Mouse (Mus musculus): ENCODE data around the gene AW209491.

The AW209491 gene

DNA sequence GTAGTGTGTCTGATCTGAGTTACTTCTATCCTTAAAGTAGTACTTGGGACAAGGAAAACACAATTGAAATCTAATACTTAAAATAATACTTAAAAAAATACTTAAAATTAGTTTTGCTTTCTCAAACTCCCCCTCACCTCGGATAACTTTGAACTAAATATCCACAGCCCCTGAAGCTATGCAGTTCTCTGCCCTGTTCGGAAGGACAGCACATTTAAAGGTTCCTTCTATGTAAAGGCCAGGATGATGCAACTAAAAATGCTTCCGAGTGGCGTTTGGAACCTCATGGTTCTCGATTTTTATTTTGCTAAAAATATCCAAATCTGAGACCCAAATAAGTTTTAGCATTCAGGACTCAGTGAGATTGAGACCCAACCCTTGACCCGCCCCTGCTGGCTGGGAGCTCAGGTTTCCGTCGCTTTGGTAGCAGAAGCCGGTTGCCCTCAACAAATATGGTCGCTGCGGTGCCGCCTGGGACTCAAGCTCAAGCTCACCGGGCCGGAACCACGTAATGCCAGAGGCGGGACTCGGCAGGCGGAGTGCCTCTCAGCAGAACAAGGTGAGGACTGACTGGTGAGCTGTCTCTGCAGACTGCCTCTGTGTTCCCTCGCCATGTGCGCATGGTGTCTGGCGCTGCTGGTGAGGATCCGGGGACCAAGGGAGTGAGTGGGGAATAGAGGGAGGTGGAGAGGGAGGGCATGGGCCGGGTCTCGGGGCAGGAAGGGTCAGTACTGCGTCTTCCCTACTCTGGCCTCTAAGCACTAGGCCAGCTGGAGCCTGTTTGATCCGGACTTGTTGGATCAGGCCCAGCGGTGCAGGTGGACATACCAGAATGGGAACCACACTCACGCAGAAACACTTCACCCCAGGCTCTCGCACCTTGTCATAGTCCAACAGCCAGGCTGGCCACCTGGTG, at the start of gene AW209491:
Gene AW209491 (plus strand): TSS at position 429 of the 916 bp plus-strand sequence.
- in situ Hi-C loops (cut with MseI, MboI), result no loop called here

DNA sequence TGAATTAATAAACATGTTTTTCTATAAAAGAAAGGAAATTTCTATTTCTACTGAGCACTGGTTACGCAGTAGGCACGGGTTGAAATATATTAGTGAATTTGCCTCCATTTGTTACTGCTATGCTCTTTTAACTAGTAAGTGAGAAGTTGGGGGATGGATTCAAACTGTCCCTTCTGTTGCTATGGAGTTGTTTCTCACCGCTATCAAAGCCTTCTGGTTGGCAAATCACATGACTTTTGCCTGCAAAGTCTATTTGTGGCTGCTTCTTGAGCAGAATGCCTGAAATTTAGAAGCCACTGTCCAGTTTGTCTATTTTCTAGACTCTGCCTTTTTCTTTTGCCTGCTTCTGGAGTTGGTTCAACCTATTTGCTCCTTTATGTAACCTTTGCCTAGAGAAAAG, 49.6 kb upstream of the AW209491 start:
- in situ Hi-C loops (cut with MseI, MboI), result no loop called here

DNA sequence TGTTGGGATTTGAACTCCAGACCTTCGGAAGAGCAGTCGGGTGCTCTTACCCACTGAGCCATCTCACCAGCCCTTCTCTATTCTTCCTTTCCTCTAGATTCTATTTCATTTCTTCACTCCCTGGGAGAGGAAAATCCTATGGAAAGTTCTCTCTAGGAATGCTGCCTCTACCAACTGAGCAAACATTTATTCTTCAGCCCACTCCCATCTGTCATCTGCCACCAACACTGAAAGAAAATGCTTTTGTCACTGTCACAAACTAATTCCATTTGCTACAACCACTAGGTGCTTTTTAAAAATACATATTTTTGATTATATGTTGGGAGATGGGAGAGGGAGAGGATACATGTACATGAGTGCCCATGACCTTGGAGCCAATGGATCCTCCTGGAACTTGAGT, 27.2 kb upstream of the AW209491 start:
- in situ Hi-C loops (cut with MseI, MboI), result no loop called here

- in situ Hi-C loops (cut with MseI, MboI), result no loop called here
Measured at GRCm38 (mm10) chr13:14607616-14608015, 22.3 kb upstream of the AW209491 start.

DNA sequence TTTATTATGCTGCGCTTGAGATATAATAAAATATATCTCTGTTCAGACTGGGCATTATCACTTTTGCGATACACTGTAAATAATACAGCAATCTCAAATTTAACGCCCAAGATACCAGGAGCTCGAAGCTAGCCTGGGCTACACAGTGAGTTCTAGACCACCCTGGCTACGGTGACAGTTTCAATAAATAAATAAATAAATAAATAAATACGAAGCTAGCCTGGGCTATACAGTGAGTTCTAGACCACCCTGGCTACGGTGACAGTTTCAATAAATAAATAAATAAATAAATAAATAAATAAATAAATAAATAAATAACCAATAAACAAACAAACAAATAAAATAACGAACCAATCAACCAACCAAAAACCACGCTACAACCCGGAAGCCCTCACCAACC, 17.5 kb upstream of the AW209491 start:
- in situ Hi-C loops (cut with MseI, MboI), result no loop called here

DNA sequence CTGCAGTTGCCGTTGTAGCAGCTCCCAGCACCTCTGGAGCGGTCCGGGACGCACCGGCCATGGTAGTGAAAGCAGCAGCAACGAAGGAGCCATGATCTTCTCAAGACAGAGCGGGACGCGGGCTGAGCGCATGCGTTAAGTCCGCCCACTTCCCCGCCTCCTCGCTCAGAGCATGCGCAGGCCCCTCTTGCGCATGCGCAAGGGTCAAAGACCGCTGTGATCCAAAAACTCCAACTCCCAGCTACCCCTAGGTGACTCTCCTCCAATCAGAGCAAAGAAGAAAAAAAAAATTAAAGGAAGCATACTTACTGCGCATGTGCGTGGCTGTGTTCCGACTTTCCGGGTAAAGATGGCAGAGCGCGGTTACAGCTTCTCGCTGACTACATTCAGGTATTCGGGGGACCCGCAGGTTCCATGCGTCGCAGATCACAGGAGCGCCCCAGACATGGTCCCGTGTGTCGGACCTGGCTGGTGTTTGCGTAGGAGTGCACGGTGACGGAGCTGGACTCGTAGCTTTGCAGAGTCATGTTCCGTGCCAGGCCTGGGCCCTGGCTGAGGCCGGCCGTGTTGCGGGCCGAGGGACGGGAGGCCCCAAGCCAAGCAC, 16.9 kb upstream of the AW209491 start, which contains the start of the genes Mrpl32 and Psma2:
Gene Mrpl32 (minus strand): TSS at position 240 of the 604 bp plus-strand sequence.
Gene Psma2 (plus strand): TSS at position 315 of the 604 bp plus-strand sequence.
- in situ Hi-C loops (cut with MseI, MboI), result no loop called here

GRCm38 (mm10) chr13:14613553-14613952, 16.4 kb upstream of the AW209491 start:
- in situ Hi-C loops (cut with MseI, MboI), result no loop called here

- in situ Hi-C loops (cut with MseI, MboI), result no loop called here
Measured at GRCm38 (mm10) chr13:14618724-14619123, 11.2 kb upstream of the AW209491 start.

DNA sequence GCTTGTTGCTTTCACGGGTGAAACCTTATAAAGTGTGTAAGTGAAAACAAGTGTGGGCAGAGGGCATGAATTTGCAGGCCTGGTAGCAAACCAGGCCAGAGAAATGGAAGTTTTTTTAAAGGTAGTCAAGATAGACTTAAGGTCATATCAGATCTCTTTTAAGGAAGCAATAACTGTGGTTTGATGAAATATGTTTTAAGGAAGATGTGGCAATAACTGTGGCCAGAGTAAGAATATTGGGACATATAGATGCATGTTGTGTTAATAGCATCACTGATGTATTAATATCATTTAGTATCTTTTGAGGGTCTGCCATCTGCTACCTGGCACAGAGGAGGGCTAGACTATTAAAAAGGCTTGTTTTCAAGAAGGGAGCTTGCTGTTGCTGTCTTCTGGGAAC, 10.0 kb downstream of the AW209491 start:
- in situ Hi-C loops (cut with MseI, MboI), result no loop called here

DNA sequence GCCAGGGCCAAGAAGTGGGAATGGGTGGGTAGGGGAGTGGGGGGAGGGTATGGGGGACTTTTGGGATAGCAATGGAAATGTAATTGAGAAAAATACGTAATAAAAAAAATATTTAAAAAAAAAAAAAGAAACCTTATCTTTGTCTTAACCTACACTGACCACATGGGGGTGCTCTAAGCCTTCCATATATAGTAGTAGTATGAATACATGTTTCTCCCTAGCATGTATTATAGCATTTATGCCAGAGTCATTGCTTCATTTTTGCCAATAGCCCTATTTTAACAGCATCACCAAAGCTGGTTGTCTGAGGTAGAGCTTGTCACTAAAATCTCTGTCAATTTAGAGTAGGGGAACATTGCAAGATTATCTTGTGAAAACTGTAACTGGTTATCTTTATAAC, 19.3 kb downstream of the AW209491 start:
- in situ Hi-C loops (cut with MseI, MboI), result no loop called here

GRCm38 (mm10) chr13:14667107-14667506, 37.2 kb downstream of the AW209491 start:
- in situ Hi-C loops (cut with MseI, MboI), result loop anchor here (10.0 to 25.0 kb wide), 2 partner anchors 1095 to 1098 kb away; no protein-coding TSS in a partner anchor

GRCm38 (mm10) chr13:14670342-14670741, 40.4 kb downstream of the AW209491 start:
- in situ Hi-C loops (cut with MseI, MboI), result loop anchor here in 1 of 2 experiments (25.0 kb wide), 1 partner anchor 1092 kb away; no protein-coding TSS in a partner anchor

Measured in mouse trophoblast stem cell (cell line).